Mouse (Mus musculus) hindbrain, embryonic 10.5 days (tissue): ENCODE measurements around the gene Ranbp17. TPM values are rescaled to one million over a fixed set of nuclear protein-coding genes. Genes with fewer than 3 reads are reported as not detected.

Experiments used
- DNase-seq: peaks from one replicate; pipeline ENCODE4 v3.0.0-alpha.2; 2017; ENCODE audit warnings: low spot score
- H3K27ac ChIP-seq: fragments of 300-500 bp; sonication (generic); 2 replicates; pipeline ENCODE4 v1.5.1; 2016; ENCODE audit warnings: mild to moderate bottlenecking, moderate library complexity
- H3K27me3 ChIP-seq: fragments of 300-500 bp; sonication (generic); 2 replicates; pipeline ENCODE4 v1.6.1; 2016; ENCODE audit warnings: mild to moderate bottlenecking; ENCODE audit not compliant: poor library complexity, insufficient read depth, severe bottlenecking
- H3K36me3 ChIP-seq: fragments of 300-500 bp; sonication (generic); 2 replicates; pipeline ENCODE4 v1.6.1; 2016; ENCODE audit warnings: mild to moderate bottlenecking, moderate library complexity
- H3K4me1 ChIP-seq: fragments of 300-500 bp; sonication (generic); replicated peaks from 2 replicates; pipeline ENCODE4 v1.6.1; 2016; ENCODE audit warnings: mild to moderate bottlenecking
- H3K4me3 ChIP-seq: fragments of 300-500 bp; sonication (generic); 2 replicates; pipeline ENCODE4 v1.5.1; 2016; ENCODE audit warnings: mild to moderate bottlenecking, moderate library complexity
- H3K9me3 ChIP-seq: fragments of 300-500 bp; sonication (generic); 2 replicates; pipeline ENCODE4 v1.6.1; 2016; ENCODE audit warnings: mild to moderate bottlenecking, moderate library complexity
- WGBS: fragments of 180-500 bp; shearing (Covaris S2); methylation state at CpG from one replicate; pipeline ENCODE4 v1.1.7; 2016; 5-methylcytosine and 5-hydroxymethylcytosine counted together
- polyA plus RNA-seq: library from polyadenylated mRNA; unstranded; fragments of >200 nt; fragmentation: Nextera tagmentation; extraction: Ambion mirVana; gene quantifications from 2 replicates; pipeline ENCODE4 v1.2.1, GENCODE M21; 2016

Ranbp17 gene
- polyA plus RNA-seq, 1 experiment from 2014 or later: 11.5 TPM

GRCm38 (mm10) chr11:33207411-33207810 lies 306.1 kb downstream of the Ranbp17 start:
- H3K4me1 ChIP-seq: peaks cover 33% of the 10 kb centered on the region
- 82% methylated on average over 2 of the region's 2 CpGs for WGBS
- no peaks in the 10 kb centered on the region for H3K9me3 ChIP-seq
- no peak overlapping the region for H3K4me3 ChIP-seq
- DNase-seq: no peak
- H3K27me3 ChIP-seq: peaks cover 75% of the 10 kb centered on the region
- no peaks in the 10 kb centered on the region for H3K36me3 ChIP-seq
- H3K27ac ChIP-seq: no peak overlapping the region

- WGBS: 14% methylated on average over 3 of the region's 3 CpGs
- DNase-seq: peak; percentile 51
- Histone ChIP-seq H3K27me3 (peaks cover 98% of the 10 kb centered on the region), H3K9me3 (no peaks in the 10 kb centered on the region), H3K4me1 (peaks cover 57% of the 10 kb centered on the region), H3K36me3 (no peaks in the 10 kb centered on the region), H3K4me3 (peak overlapping the region; percentile 53), H3K27ac (no peak overlapping the region)
Measured at GRCm38 (mm10) chr11:33204966-33205365, 308.6 kb downstream of the Ranbp17 start.

- DNase-seq: peak; percentile 56
- peak overlapping the region; percentile 53 for H3K4me3 ChIP-seq
- H3K27ac ChIP-seq: peak overlapping the region; percentile 46
- H3K27me3 ChIP-seq: peaks cover 98% of the 10 kb centered on the region
- no peaks in the 10 kb centered on the region for H3K9me3 ChIP-seq
- WGBS: under 1% methylated on average over 18 of the region's 18 CpGs
- H3K4me1 ChIP-seq: peaks cover 61% of the 10 kb centered on the region
- no peaks in the 10 kb centered on the region for H3K36me3 ChIP-seq
Measured at GRCm38 (mm10) chr11:33204329-33204705, 309.2 kb downstream of the Ranbp17 start.

- peak within 1 kb of the TSS; percentile 53 for H3K4me3 ChIP-seq
- H3K4me1 ChIP-seq: peaks cover 64% of the 10 kb centered on the region
- H3K27ac ChIP-seq: peak within 1 kb of the TSS; percentile 80
- DNase-seq: peak; percentile 79
- no peaks in the 10 kb centered on the region for H3K9me3 ChIP-seq
- H3K36me3 ChIP-seq: no peaks in the 10 kb centered on the region
- H3K27me3 ChIP-seq: peaks cover 100% of the 10 kb centered on the region
- WGBS: under 1% methylated on average over 81 of the region's 81 CpGs
Measured at GRCm38 (mm10) chr11:33203383-33204328, 309.9 kb downstream of the Ranbp17 start, which contains the start of gene Tlx3. Gene Tlx3, minus strand, starts transcription at chr11:33203589.

- peaks cover 100% of the 10 kb centered on the region for H3K27me3 ChIP-seq
- H3K36me3 ChIP-seq: no peaks in the 10 kb centered on the region
- peak overlapping the region; percentile 53 for H3K4me3 ChIP-seq
- DNase-seq: no peak
- peak overlapping the region; percentile 80 for H3K27ac ChIP-seq
- H3K9me3 ChIP-seq: no peaks in the 10 kb centered on the region
- under 1% methylated on average over 47 of the region's 47 CpGs for WGBS
- H3K4me1 ChIP-seq: peaks cover 66% of the 10 kb centered on the region
Measured at GRCm38 (mm10) chr11:33202972-33203371, 310.6 kb downstream of the Ranbp17 start.

- H3K36me3 ChIP-seq: no peaks in the 10 kb centered on the region
- peak; percentile 50 for DNase-seq
- H3K27me3 ChIP-seq: peaks cover 100% of the 10 kb centered on the region
- peaks cover 67% of the 10 kb centered on the region for H3K4me1 ChIP-seq
- H3K27ac ChIP-seq: peak overlapping the region; percentile 80
- 1% methylated on average over 37 of the region's 37 CpGs for WGBS
- peaks cover 5% of the 10 kb centered on the region for H3K9me3 ChIP-seq
- peak overlapping the region; percentile 53 for H3K4me3 ChIP-seq
Measured at GRCm38 (mm10) chr11:33202296-33202695, 311.2 kb downstream of the Ranbp17 start.

- DNase-seq: no peak
- peak overlapping the region; percentile 53 for H3K4me3 ChIP-seq
- peaks cover 8% of the 10 kb centered on the region for H3K9me3 ChIP-seq
- WGBS: 1% methylated on average over 19 of the region's 19 CpGs
- H3K4me1 ChIP-seq: peaks cover 70% of the 10 kb centered on the region
- no peaks in the 10 kb centered on the region for H3K36me3 ChIP-seq
- peaks cover 100% of the 10 kb centered on the region for H3K27me3 ChIP-seq
- peak overlapping the region; percentile 79 for H3K27ac ChIP-seq
Measured at GRCm38 (mm10) chr11:33201626-33202010, 311.9 kb downstream of the Ranbp17 start.

GRCm38 (mm10) chr11:33200764-33201625 lies 312.6 kb downstream of the Ranbp17 start:
- Histone ChIP-seq H3K36me3 (no peaks in the 10 kb centered on the region), H3K27me3 (peaks cover 100% of the 10 kb centered on the region), H3K27ac (peak overlapping the region; percentile 79), H3K4me3 (peak overlapping the region; percentile 53), H3K9me3 (peaks cover 8% of the 10 kb centered on the region), H3K4me1 (peaks cover 73% of the 10 kb centered on the region)
- DNase-seq: peak; percentile 74
- under 1% methylated on average over 76 of the region's 76 CpGs for WGBS

- Histone ChIP-seq H3K36me3 (no peaks in the 10 kb centered on the region), H3K4me1 (peaks cover 73% of the 10 kb centered on the region), H3K27me3 (peaks cover 100% of the 10 kb centered on the region), H3K27ac (peak overlapping the region; percentile 79), H3K4me3 (peak overlapping the region; percentile 53), H3K9me3 (peaks cover 8% of the 10 kb centered on the region)
- DNase-seq: peak; percentile 62
- under 1% methylated on average over 45 of the region's 45 CpGs for WGBS
Measured at GRCm38 (mm10) chr11:33199906-33200763, 313.4 kb downstream of the Ranbp17 start.

GRCm38 (mm10) chr11:33199117-33199514 lies 314.4 kb downstream of the Ranbp17 start:
- DNase-seq: peak; percentile 58
- H3K36me3 ChIP-seq: no peaks in the 10 kb centered on the region

GRCm38 (mm10) chr11:33198351-33199116 lies 315.0 kb downstream of the Ranbp17 start:
- H3K9me3 ChIP-seq: peaks cover 8% of the 10 kb centered on the region
- 11% methylated on average over 22 of the region's 22 CpGs for WGBS
- H3K4me3 ChIP-seq: peak overlapping the region; percentile 53; the same call in 1 of the 2 replicates
- H3K4me1 ChIP-seq: peaks cover 68% of the 10 kb centered on the region
- no peak overlapping the region for H3K27ac ChIP-seq
- peak; percentile 37 for DNase-seq
- H3K36me3 ChIP-seq: no peaks in the 10 kb centered on the region
- H3K27me3 ChIP-seq: peaks cover 99% of the 10 kb centered on the region

More at GRCm38 (mm10) chr11:33199117-33199514, 314.4 kb downstream of the Ranbp17 start:
- H3K4me3 ChIP-seq: peak overlapping the region; percentile 53; the same call in 1 of the 2 replicates
- WGBS: 2% methylated on average over 15 of the region's 15 CpGs
- H3K27me3 ChIP-seq: peaks cover 99% of the 10 kb centered on the region
- peaks cover 8% of the 10 kb centered on the region for H3K9me3 ChIP-seq
- 0 out of 2 replicates have a peak overlapping the region, but pooled peaks have one; percentile 1 for H3K27ac ChIP-seq
- H3K4me1 ChIP-seq: peaks cover 69% of the 10 kb centered on the region
